Mouse (Mus musculus): ENCODE measurements around the gene Gm20708.
"Not testable (repeated sequence)": the region's sequence is repeated elsewhere in the genome, so short reads cannot be mapped to it uniquely, and the experiment has no call there.

The Gm20708 gene

GRCm38 (mm10) chr11:117810401-117811046, 1.1 kb downstream of the Gm20708 start:
- peak; percentile 98 for DNase-seq (ENCODE audit: low read depth, low spot score)

- no peak for DNase-seq (ENCODE audit: low read depth, low spot score)
Measured at GRCm38 (mm10) chr11:117813867-117814266, 4.4 kb downstream of the Gm20708 start.

GRCm38 (mm10) chr11:117814704-117815366, 5.4 kb downstream of the Gm20708 start:
- DNase-seq (ENCODE audit: low read depth, low spot score), result no peak

GRCm38 (mm10) chr11:117815850-117816249, 6.4 kb downstream of the Gm20708 start:
- not testable (repeated sequence) for DNase-seq (ENCODE audit: low read depth, low spot score)

- no peak for DNase-seq (ENCODE audit: low read depth, low spot score)
Measured at GRCm38 (mm10) chr11:117816389-117816996, 7.0 kb downstream of the Gm20708 start.

GRCm38 (mm10) chr11:117819095-117819494, 9.6 kb downstream of the Gm20708 start:
- DNase-seq (ENCODE audit: low read depth, low spot score), result no peak

DNA sequence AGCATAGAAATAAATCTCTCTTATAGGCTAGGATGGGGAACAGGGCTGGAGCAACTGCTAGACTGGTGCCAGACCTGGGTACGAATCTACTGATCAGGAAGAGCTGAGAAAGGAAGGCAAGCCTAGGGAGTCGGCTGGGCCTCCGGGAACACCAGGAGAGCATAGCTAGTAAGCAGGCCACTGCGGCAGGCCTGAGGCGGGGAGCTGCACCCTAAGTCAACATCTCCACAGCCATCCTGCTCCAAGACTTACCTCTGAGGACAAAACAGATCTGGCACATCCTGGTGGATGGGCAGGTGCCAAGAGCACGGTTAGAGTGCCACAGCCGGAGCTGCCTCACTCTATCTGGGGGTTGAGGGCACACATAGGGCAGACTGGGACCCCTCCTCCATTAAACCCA, 10.7 kb downstream of the Gm20708 start:
- DNase-seq (ENCODE audit: low read depth, low spot score), result no peak

DNA sequence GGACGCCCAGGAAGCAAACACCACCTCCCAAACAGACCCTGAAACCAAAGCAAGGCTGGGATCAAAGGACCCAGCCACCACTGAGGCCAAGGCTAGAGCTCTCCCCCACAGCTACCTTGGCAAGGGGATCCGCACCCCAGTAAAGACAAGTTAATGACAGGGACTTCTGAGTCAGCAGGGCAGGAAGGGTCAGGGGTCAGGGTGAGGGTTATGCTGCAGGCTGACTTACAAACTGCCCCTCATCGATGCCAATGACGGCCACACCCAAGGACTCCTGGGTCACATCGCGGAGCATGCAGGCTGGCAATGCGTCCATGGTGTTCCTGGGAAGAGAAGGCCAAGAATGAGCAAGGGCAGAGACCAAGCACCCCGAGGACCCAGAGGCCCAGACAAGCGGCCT, 12.4 kb downstream of the Gm20708 start:
- no peak for DNase-seq (ENCODE audit: low read depth, low spot score)

- DNase-seq (ENCODE audit: low read depth, low spot score), result peak; percentile 98
Measured at GRCm38 (mm10) chr11:117822728-117823241, 13.3 kb downstream of the Gm20708 start.

GRCm38 (mm10) chr11:117823411-117823810, 13.9 kb downstream of the Gm20708 start:
- peak; percentile 23 for DNase-seq (ENCODE audit: low read depth, low spot score)

GRCm38 (mm10) chr11:117824060-117824969, 14.8 kb downstream of the Gm20708 start:
- peak; percentile 94 for DNase-seq (ENCODE audit: low read depth, low spot score)

- peak; percentile 97 for DNase-seq (ENCODE audit: low read depth, low spot score)
Measured at GRCm38 (mm10) chr11:117825333-117826101, 16.0 kb downstream of the Gm20708 start, which contains the start of the genes Afmid and Tk1. Afmid (plus strand) TSS chr11:117825924. Tk1 (minus strand) TSS chr11:117826092.

GRCm38 (mm10) chr11:117826164-117826563, 16.7 kb downstream of the Gm20708 start:
- DNase-seq (ENCODE audit: low read depth, low spot score), result peak; percentile 85

- no peak for DNase-seq (ENCODE audit: low read depth, low spot score)
Measured at GRCm38 (mm10) chr11:117826916-117827315, 17.4 kb downstream of the Gm20708 start.

DNA sequence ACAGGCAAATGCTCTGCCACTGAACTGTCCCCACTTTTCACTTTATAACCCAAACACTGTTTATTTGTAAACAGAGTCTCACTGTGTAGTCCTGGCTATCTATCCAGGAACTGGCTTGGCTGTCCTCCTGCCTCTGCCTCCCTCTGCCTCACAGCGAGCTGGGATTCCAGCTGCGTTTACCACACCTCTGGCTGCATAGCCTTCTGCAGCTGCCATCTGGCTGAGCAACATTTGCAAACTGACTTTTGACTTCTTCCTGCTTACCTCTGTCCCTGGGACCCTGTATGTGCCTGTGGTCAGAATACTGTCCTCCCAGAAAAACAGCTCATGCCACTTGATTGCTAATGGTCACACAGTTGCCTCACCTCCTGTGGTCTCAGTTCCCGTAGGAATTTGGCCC, 17.9 kb downstream of the Gm20708 start:
- DNase-seq (ENCODE audit: low read depth, low spot score), result no peak

GRCm38 (mm10) chr11:117828149-117828887, 18.9 kb downstream of the Gm20708 start:
- peak; percentile 67 for DNase-seq (ENCODE audit: low read depth, low spot score)

DNA sequence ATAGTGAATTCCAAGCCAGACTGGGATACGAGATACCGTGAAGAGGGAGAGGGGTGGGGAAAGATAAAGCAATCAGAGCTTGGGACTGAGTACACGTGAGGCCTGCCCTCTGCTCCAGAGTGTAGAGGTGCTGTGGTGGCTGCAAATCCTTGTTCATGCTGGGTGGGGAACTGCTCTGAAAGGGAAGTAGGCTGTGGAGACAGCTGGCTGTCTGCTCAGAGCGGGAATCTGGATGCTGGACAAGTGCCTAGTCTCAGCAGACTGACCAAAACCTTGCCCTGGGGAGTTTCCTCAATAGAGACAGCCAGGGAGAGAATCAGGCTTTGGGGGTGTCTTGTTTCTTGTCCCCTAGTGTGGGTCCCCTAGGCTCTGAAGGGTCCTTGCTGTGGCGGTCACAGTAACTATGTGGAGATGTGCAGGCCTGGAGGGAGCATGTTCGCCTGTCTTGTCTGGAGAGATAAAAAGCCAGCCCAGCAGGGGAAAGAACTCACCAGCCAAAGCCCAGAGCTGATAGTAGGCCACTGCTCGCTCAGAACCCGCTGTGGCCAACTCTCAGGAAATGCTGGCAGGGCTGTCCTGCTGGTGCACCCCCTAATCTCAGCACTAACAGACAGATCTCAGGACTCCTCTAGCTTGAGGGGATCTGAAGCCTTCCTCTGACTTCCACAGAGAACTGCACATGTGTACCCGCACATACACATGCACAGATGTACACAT, 19.6 kb downstream of the Gm20708 start:
- peak; percentile 74 for DNase-seq (ENCODE audit: low read depth, low spot score)

DNA sequence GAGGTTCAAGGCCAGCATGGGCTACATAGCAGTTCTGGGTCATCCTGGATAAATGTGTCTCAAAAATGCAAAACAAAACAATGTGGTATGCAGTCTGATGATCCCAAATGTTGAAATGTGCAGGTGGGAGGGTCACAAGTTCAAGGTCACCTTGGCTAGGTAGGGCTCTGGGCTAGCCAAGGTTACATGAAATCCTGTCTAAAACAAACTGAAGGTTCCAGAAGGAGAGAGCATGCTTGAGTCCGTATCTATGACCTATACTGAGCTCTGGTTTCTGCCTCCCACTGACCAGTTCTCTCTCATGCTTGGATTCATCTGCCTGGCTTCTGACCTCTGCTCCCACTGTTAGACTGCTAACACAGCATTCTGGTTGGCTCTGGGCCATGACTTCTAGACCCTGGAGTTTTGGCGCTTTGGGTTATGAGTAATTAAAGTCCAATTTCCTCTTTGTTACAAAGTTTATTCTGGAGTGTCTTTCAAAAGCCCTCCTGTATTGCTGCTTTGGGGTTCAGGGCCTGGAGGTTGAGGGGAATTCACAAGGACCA, 20.3 kb downstream of the Gm20708 start:
- peak; percentile 50 for DNase-seq (ENCODE audit: low read depth, low spot score)

GRCm38 (mm10) chr11:117830401-117830800, 20.9 kb downstream of the Gm20708 start:
- no peak for DNase-seq (ENCODE audit: low read depth, low spot score)
